Mouse (Mus musculus): ENCODE results near the gene Rad51b. TPM values are rescaled to one million over a fixed set of nuclear protein-coding genes. Genes with fewer than 3 reads are reported as not detected.

Rad51b gene
- polyA plus RNA-seq, 1 experiment from 2014 or later, result 4.9 TPM

DNA sequence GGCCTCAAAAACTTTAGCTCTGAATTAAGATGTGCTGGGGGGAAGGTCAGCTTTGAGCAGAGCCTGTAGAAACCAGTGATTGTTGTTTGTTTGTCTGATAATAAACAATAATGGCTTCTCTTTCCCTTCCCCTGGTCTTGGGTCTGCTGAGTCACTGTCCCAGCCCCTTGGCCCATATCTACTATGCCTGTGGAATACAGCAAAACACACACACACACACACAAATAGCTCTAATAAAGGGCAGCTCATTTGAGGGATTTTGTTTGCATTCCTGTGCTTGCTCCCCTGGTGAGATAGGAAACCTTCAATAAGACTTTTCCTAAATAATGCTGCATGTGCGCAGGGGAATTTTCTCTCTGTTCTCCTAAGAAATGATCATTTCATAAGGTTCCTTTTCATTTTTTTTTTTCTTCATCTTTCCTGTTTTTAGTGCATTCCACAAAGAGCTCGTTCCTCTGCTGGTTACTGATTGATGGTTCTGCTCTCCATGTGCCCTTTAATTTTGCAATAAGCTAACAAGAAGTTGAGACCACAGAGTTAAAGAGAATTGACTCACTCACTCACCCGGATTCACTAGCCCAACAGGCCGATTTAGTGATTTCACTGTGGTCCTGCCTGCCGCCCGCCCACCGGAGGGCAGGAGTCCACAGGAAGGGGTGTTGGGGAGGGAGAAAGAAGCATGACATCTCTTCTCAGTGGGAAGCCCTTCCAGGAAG is 344.6 kb downstream of the Rad51b start:
- H3K4me2 ChIP-seq (ENCODE audit: low read depth, low read length), result no peak overlapping the region
- H3K4me3 ChIP-seq (ENCODE audit: low read depth, low read length), result no peak overlapping the region
- no peaks in the 10 kb centered on the region for H3K36me3 ChIP-seq (replicated peaks; ENCODE audit: control insufficient read depth, insufficient read depth, low read depth, low read length)
- H3K4me1 ChIP-seq (ENCODE audit: control insufficient read depth, insufficient read depth, low read length), result no peaks in the 10 kb centered on the region
- 51% methylated on average over 7 of the region's 7 CpGs for WGBS
- H3K9me3 ChIP-seq (replicated peaks; ENCODE audit: control insufficient read depth, low read length), result no peaks in the 10 kb centered on the region
- DNase-seq (ENCODE audit: low spot score) (no peak), ATAC-seq (replicated peaks; ENCODE audit: insufficient number of reproducible peaks, low FRiP score, low TSS enrichment, low read depth) (no peak)
- no peak overlapping the region for H3K9ac ChIP-seq (replicated peaks; ENCODE audit: low read length)
- no peaks in the 10 kb centered on the region for H3K27me3 ChIP-seq (ENCODE audit: control insufficient read depth, insufficient read depth, low read length)
- no peak overlapping the region for H3K27ac ChIP-seq (replicated peaks; ENCODE audit: low read depth, low read length)

DNA sequence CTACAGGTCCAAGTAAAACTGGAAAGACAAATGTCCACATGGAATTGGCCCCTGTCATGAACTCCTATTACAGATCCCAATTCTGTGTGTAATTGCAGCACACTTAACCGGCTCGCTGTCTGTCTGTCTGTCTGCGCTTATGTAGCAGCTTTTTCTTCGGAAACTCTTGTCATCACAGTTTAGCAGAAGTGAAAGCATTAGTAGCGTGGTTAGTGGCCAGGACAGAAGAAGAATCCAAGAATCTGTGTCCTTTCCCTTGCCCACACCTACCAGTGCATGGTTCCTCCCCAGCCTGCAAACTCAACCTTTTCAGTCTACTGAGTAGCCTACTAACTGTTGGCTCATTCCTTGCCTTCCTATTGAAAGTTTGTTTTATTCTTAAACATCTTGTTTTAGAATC is 345.6 kb downstream of the Rad51b start:
- 91% methylated on average over 5 of the region's 5 CpGs for WGBS
- Histone ChIP-seq H3K4me1 (ENCODE audit: control insufficient read depth, insufficient read depth, low read length) (0 out of 2 replicates have a peak, but pooled peaks cover 2% of the 10 kb centered on the region), H3K27me3 (ENCODE audit: control insufficient read depth, insufficient read depth, low read length) (no peaks in the 10 kb centered on the region), H3K36me3 (replicated peaks; ENCODE audit: control insufficient read depth, insufficient read depth, low read depth, low read length) (no peaks in the 10 kb centered on the region), H3K9me3 (replicated peaks; ENCODE audit: control insufficient read depth, low read length) (no peaks in the 10 kb centered on the region), H3K9ac (replicated peaks; ENCODE audit: low read length) (no peak overlapping the region), H3K27ac (replicated peaks; ENCODE audit: low read depth, low read length) (no peak overlapping the region), H3K4me3 (ENCODE audit: low read depth, low read length) (no peak overlapping the region), H3K4me2 (ENCODE audit: low read depth, low read length) (no peak overlapping the region)
- DNase-seq (ENCODE audit: low spot score) (no peak), ATAC-seq (replicated peaks; ENCODE audit: insufficient number of reproducible peaks, low FRiP score, low TSS enrichment, low read depth) (no peak)

DNA sequence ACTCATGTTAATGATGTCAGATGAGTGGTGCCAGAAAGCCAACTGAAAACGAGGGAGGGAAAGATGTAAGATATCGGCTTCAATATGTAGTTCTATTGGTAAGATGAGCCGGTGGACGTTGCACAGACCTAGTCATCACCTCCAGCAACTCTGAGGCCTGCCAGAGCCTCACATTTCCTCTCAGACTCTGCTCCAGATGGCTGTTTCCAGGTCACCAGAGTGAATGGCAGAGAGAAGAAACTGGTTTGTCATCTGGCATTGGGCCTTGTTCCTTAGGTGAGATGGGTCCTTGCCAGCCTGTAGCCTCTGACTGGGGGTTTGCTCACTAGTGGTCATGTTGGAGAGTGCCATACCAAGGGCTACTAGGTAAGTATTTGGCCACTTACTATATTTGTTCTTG is 348.6 kb downstream of the Rad51b start:
- no peak overlapping the region for H3K4me3 ChIP-seq (ENCODE audit: low read depth, low read length)
- H3K27me3 ChIP-seq (ENCODE audit: control insufficient read depth, insufficient read depth, low read length), result no peaks in the 10 kb centered on the region
- H3K27ac ChIP-seq (replicated peaks; ENCODE audit: low read depth, low read length), result no peak overlapping the region
- H3K9ac ChIP-seq (replicated peaks; ENCODE audit: low read length), result no peak overlapping the region
- 86% methylated on average over 4 of the region's 4 CpGs for WGBS
- H3K9me3 ChIP-seq (replicated peaks; ENCODE audit: control insufficient read depth, low read length), result no peaks in the 10 kb centered on the region
- no peak for DNase-seq (ENCODE audit: low spot score)
- no peaks in the 10 kb centered on the region for H3K36me3 ChIP-seq (replicated peaks; ENCODE audit: control insufficient read depth, insufficient read depth, low read depth, low read length)
- 0 out of 2 replicates have a peak, but pooled peaks cover 2% of the 10 kb centered on the region for H3K4me1 ChIP-seq (ENCODE audit: control insufficient read depth, insufficient read depth, low read length)
- ATAC-seq (replicated peaks; ENCODE audit: insufficient number of reproducible peaks, low FRiP score, low TSS enrichment, low read depth), result no peak
- no peak overlapping the region for H3K4me2 ChIP-seq (ENCODE audit: low read depth, low read length)

DNA sequence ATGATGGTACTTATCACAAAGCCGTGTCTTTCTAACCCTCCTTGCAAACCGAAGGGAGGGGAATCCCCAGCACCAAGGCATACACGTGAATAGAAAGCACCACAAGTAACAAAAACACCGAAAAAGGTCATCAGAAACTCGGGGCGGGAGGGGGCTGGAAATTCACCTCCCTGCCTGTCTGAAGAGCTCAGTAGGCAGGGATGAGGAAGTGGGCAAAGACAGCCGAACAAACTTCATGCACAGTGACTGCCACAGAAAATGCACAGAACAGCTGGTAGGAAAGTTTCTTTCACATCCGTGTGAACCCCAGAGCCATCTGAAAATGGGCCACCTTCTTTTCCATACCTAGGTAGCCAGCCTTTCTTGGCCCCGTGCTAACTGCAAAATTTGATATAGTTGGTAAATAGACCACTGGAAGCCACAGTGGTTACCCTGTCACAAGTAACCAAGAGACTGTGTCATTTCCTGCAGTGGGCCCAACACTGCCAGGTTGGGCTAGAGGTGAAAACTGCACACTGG is 349.6 kb downstream of the Rad51b start:
- WGBS, result 85% methylated on average over 9 of the region's 9 CpGs
- ATAC-seq (replicated peaks; ENCODE audit: insufficient number of reproducible peaks, low FRiP score, low TSS enrichment, low read depth) (no peak), DNase-seq (ENCODE audit: low spot score) (no peak)
- Histone ChIP-seq H3K4me3 (ENCODE audit: low read depth, low read length) (no peak overlapping the region), H3K9ac (replicated peaks; ENCODE audit: low read length) (no peak overlapping the region), H3K27ac (replicated peaks; ENCODE audit: low read depth, low read length) (no peak overlapping the region), H3K36me3 (replicated peaks; ENCODE audit: control insufficient read depth, insufficient read depth, low read depth, low read length) (no peaks in the 10 kb centered on the region), H3K4me2 (ENCODE audit: low read depth, low read length) (no peak overlapping the region), H3K9me3 (replicated peaks; ENCODE audit: control insufficient read depth, low read length) (no peaks in the 10 kb centered on the region), H3K4me1 (ENCODE audit: control insufficient read depth, insufficient read depth, low read length) (0 out of 2 replicates have a peak, but pooled peaks cover 2% of the 10 kb centered on the region), H3K27me3 (ENCODE audit: control insufficient read depth, insufficient read depth, low read length) (no peaks in the 10 kb centered on the region)

DNA sequence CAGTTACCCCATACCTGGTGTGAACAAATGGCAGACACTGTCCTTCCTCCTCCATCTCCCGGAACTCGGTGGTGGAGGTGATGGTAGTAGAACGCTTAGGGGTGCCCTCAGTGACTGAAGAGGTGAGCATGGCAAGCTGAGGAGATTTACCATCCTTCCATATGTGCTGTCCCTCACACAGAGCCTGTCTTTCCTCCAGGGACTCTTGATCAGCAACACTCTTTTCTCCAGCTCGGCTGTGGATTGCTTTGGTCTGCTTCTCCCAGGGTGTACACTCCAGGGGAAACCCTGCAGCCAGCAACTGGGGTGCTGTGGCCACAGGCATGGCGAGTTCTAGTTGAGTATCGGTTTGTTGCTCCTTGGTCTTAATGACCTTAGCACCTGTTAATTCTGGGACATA is 350.3 kb downstream of the Rad51b start:
- H3K27me3 ChIP-seq (ENCODE audit: control insufficient read depth, insufficient read depth, low read length), result no peaks in the 10 kb centered on the region
- no peaks in the 10 kb centered on the region for H3K36me3 ChIP-seq (replicated peaks; ENCODE audit: control insufficient read depth, insufficient read depth, low read depth, low read length)
- H3K9me3 ChIP-seq (replicated peaks; ENCODE audit: control insufficient read depth, low read length), result no peaks in the 10 kb centered on the region
- no peak overlapping the region for H3K27ac ChIP-seq (replicated peaks; ENCODE audit: low read depth, low read length)
- no peak for ATAC-seq (replicated peaks; ENCODE audit: insufficient number of reproducible peaks, low FRiP score, low TSS enrichment, low read depth)
- no peak for DNase-seq (ENCODE audit: low spot score)
- no peak overlapping the region for H3K4me2 ChIP-seq (ENCODE audit: low read depth, low read length)
- H3K9ac ChIP-seq (replicated peaks; ENCODE audit: low read length), result no peak overlapping the region
- 0 out of 2 replicates have a peak, but pooled peaks cover 2% of the 10 kb centered on the region for H3K4me1 ChIP-seq (ENCODE audit: control insufficient read depth, insufficient read depth, low read length)
- 89% methylated on average over 6 of the region's 6 CpGs for WGBS
- no peak overlapping the region for H3K4me3 ChIP-seq (ENCODE audit: low read depth, low read length)

DNA sequence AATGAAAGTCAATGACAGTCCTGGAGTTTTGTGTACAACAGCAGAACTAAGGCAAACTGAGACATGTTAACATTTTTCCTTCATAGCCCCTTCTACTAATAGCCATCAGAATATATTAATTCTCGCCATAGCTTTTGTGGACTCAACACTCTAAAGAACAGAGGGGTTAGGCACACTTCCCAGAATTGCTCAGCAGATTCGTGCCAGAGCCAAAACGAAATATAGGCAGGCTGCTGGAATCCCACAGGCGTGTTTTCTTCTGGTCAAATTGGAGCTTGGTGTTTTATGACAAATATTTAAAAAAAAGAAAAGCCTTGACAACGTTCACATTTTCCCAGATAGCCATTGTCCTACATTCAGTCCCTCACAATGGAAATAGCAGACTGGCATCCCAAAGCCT is 350.9 kb downstream of the Rad51b start:
- DNase-seq (ENCODE audit: low spot score), result no peak
- H3K9ac ChIP-seq (replicated peaks; ENCODE audit: low read length), result no peak overlapping the region
- H3K36me3 ChIP-seq (replicated peaks; ENCODE audit: control insufficient read depth, insufficient read depth, low read depth, low read length), result no peaks in the 10 kb centered on the region
- no peaks in the 10 kb centered on the region for H3K27me3 ChIP-seq (ENCODE audit: control insufficient read depth, insufficient read depth, low read length)
- H3K4me1 ChIP-seq (ENCODE audit: control insufficient read depth, insufficient read depth, low read length), result 0 out of 2 replicates have a peak, but pooled peaks cover 2% of the 10 kb centered on the region
- no peak for ATAC-seq (replicated peaks; ENCODE audit: insufficient number of reproducible peaks, low FRiP score, low TSS enrichment, low read depth)
- no peaks in the 10 kb centered on the region for H3K9me3 ChIP-seq (replicated peaks; ENCODE audit: control insufficient read depth, low read length)
- WGBS, result 83% methylated on average over 5 of the region's 5 CpGs
- H3K4me3 ChIP-seq (ENCODE audit: low read depth, low read length), result no peak overlapping the region
- H3K4me2 ChIP-seq (ENCODE audit: low read depth, low read length), result no peak overlapping the region
- H3K27ac ChIP-seq (replicated peaks; ENCODE audit: low read depth, low read length), result no peak overlapping the region

DNA sequence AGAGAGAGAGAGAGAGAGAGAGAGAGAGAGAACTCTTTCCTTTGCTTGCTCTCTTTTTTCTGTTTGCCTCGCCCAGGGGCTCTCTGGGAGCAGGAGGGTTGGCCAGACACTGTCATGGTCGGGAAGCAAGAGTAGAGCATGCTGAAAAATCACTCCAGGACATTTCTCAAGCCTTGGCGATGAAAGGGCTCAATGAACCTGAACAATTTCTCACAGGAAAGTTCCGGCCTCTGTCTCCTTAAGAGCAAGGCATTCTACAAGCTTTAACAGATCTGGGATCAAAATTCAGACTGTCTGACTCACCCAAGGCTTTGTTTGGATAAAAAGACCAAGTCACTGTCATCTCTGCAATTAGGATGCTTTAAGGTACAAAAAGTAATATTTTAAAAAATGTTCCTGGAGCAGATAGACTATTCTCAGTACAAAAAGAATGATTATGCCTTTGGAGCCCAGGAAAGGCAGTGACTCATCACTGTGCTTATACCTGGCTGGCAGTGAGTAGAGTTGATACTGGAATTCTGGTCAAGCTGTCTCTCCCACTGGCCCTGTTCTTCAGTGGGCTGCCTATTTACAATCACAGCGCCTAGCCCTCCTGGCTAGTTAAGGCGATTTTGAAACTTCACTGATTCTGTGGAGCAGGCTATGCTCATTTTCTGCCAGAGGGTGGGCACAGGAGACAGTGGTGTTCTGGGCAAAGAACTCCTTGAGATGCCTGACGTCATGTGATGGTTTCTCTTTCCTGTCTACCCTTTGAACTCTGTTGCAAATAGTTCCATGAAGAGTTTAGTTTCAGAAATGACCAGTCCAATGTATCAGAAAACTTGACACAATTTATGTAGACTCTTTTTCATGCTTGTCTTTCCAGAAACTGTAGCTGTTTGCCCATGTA is 352.0 kb downstream of the Rad51b start:
- Histone ChIP-seq H3K9ac (replicated peaks; ENCODE audit: low read length) (no peak overlapping the region), H3K27ac (replicated peaks; ENCODE audit: low read depth, low read length) (no peak overlapping the region), H3K36me3 (replicated peaks; ENCODE audit: control insufficient read depth, insufficient read depth, low read depth, low read length) (no peaks in the 10 kb centered on the region), H3K4me2 (ENCODE audit: low read depth, low read length) (no peak overlapping the region), H3K4me1 (ENCODE audit: control insufficient read depth, insufficient read depth, low read length) (0 out of 2 replicates have a peak, but pooled peaks cover 2% of the 10 kb centered on the region), H3K27me3 (ENCODE audit: control insufficient read depth, insufficient read depth, low read length) (no peaks in the 10 kb centered on the region), H3K4me3 (ENCODE audit: low read depth, low read length) (no peak overlapping the region), H3K9me3 (replicated peaks; ENCODE audit: control insufficient read depth, low read length) (no peaks in the 10 kb centered on the region)
- 56% methylated on average over 7 of the region's 7 CpGs for WGBS
- DNase-seq (ENCODE audit: low spot score) (no peak), ATAC-seq (replicated peaks; ENCODE audit: insufficient number of reproducible peaks, low FRiP score, low TSS enrichment, low read depth) (no peak)

DNA sequence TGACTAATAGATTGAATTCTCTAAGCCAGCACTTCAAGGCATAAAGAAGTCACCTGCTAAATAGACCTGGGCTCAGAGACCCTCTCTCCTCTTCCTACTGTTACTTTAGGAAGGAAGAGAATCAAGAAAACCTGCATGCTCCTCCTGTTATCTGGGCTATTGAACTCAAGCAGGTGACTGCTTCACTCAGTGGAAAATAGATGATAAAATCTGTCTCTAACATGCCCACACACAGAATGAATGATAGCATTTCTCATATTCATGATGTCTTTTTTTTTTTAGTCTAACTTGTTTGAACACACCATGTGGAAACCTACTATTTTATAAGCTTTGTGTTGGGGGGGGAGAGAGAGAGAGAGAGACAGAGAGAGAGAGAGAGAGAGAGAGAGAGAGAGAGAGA is 352.7 kb downstream of the Rad51b start:
- Histone ChIP-seq H3K4me3 (ENCODE audit: low read depth, low read length) (no peak overlapping the region), H3K4me2 (ENCODE audit: low read depth, low read length) (no peak overlapping the region), H3K9ac (replicated peaks; ENCODE audit: low read length) (no peak overlapping the region), H3K27me3 (ENCODE audit: control insufficient read depth, insufficient read depth, low read length) (no peaks in the 10 kb centered on the region), H3K9me3 (replicated peaks; ENCODE audit: control insufficient read depth, low read length) (no peaks in the 10 kb centered on the region), H3K27ac (replicated peaks; ENCODE audit: low read depth, low read length) (no peak overlapping the region), H3K4me1 (ENCODE audit: control insufficient read depth, insufficient read depth, low read length) (0 out of 2 replicates have a peak, but pooled peaks cover 2% of the 10 kb centered on the region), H3K36me3 (replicated peaks; ENCODE audit: control insufficient read depth, insufficient read depth, low read depth, low read length) (no peaks in the 10 kb centered on the region)
- DNase-seq (ENCODE audit: low spot score) (no peak), ATAC-seq (replicated peaks; ENCODE audit: insufficient number of reproducible peaks, low FRiP score, low TSS enrichment, low read depth) (no peak)

Data from embryonic facial prominence, embryonic 11.5 days (tissue).